Mouse (Mus musculus) neural tube, embryonic 11.5 days (tissue): ENCODE results near the gene Dapl1. TPM values are rescaled to one million over a fixed set of nuclear protein-coding genes. Genes with fewer than 3 reads are reported as not detected.

Source experiments
- ATAC-seq: fragments of 200-750 bp; cut with Nextera tagmentation; 2 replicates; pipeline ENCODE4 v1.8.0; 2017; ENCODE audit warnings: moderate number of reproducible peaks, mild to moderate bottlenecking, moderate TSS enrichment, moderate library complexity; ENCODE audit not compliant: insufficient read depth, low FRiP score, low TSS enrichment
- DNase-seq: peaks from one replicate; pipeline ENCODE4 v3.0.0-alpha.2; 2015; ENCODE audit warnings: low spot score
- H3K27ac ChIP-seq: fragments of 300-500 bp; sonication (generic); 2 replicates; pipeline ENCODE4 v1.5.1; 2014; ENCODE audit warnings: low read depth, mild to moderate bottlenecking, low read length
- H3K27me3 ChIP-seq: fragments of 300-500 bp; sonication (generic); 2 replicates; pipeline ENCODE4 v1.6.1; 2014; ENCODE audit warnings: mild to moderate bottlenecking, low read length, mixed read lengths; ENCODE audit not compliant: control insufficient read depth, insufficient read depth
- H3K36me3 ChIP-seq: fragments of 300-500 bp; sonication (generic); 2 replicates; pipeline ENCODE4 v1.6.1; 2014; ENCODE audit warnings: mild to moderate bottlenecking, low read length, moderate library complexity, mixed read lengths; ENCODE audit not compliant: control insufficient read depth, insufficient read depth
- H3K4me1 ChIP-seq: fragments of 300-500 bp; sonication (generic); 2 replicates; pipeline ENCODE4 v1.6.1; 2014; ENCODE audit warnings: low read length, mixed read lengths; ENCODE audit not compliant: control insufficient read depth, insufficient read depth
- H3K4me2 ChIP-seq: fragments of 300-500 bp; sonication (generic); 2 replicates; pipeline ENCODE4 v1.6.1; 2014; ENCODE audit warnings: low read depth, mild to moderate bottlenecking, moderate library complexity
- H3K4me3 ChIP-seq: fragments of 300-500 bp; sonication (generic); 2 replicates; pipeline ENCODE4 v1.5.1; 2014; ENCODE audit warnings: low read depth, low read length
- H3K9ac ChIP-seq: fragments of 300-500 bp; sonication (generic); 2 replicates; pipeline ENCODE4 v1.6.1; 2014; ENCODE audit warnings: mild to moderate bottlenecking, low read length
- H3K9me3 ChIP-seq: fragments of 300-500 bp; sonication (generic); 2 replicates; pipeline ENCODE4 v1.6.1; 2016; ENCODE audit warnings: low read length; ENCODE audit not compliant: control insufficient read depth
- WGBS: fragments of 180-500 bp; shearing (Covaris S2); extraction: QIAGEN DNeasy Blood & Tissue Kit; methylation state at CpG from one replicate; pipeline ENCODE4 v1.1.7; 2014; 5-methylcytosine and 5-hydroxymethylcytosine counted together
- polyA plus RNA-seq: library from polyadenylated mRNA; unstranded; fragments of >200 nt; fragmentation: Nextera tagmentation; extraction: Ambion mirVana; gene quantifications from 2 replicates; pipeline ENCODE4 v1.2.1, GENCODE M21; 2014

The Dapl1 gene
- polyA plus RNA-seq, 1 experiment from 2014 or later = not detected

DNA sequence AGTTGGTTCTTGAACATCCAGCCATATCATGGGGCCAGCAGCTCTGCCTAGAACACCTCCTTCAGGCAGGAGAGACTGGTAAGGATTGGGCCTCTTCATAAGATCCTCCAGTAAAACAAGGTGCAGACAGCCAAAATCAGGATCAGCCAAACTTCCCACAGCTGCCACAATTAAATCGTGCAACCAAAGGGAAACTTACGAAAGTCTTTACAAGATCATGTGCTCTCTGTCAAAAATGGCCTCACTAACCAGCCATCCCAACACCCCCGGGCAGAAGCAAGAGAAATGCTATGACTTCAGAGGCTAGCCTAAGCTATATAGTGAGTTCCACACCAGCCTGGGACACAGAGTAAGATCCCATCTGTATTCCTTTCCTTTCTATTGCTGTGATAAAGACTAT, 35.9 kb upstream of the Dapl1 start:
- H3K27me3 ChIP-seq = no peaks in the 10 kb centered on the region
- H3K4me3 ChIP-seq = no peak overlapping the region
- no peak overlapping the region for H3K4me2 ChIP-seq
- H3K36me3 ChIP-seq = no peaks in the 10 kb centered on the region
- no peak overlapping the region for H3K27ac ChIP-seq
- 94% methylated on average over 3 of the region's 3 CpGs for WGBS
- no peak overlapping the region for H3K9ac ChIP-seq
- ATAC-seq (no peak), DNase-seq (no peak)
- no peaks in the 10 kb centered on the region for H3K9me3 ChIP-seq
- H3K4me1 ChIP-seq = no peaks in the 10 kb centered on the region

DNA sequence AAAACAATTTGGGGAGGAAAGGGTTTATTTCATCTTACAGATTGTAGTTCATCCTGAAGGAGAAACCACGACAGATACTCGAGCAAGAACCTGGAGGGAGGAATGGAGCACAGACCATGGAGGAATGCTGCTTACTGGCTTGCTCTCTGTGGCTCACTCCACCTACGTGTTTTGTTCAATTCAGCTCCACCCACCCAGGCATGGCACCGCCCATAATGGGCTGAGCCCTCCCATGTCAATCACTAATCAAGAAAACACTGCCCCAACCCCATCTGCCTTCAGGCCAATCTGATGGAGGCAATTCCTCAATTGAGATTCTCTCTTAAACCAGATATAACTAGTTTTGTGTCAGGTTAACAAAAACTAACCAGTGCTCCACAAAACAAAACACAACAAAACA, 35.5 kb upstream of the Dapl1 start:
- Histone ChIP-seq H3K4me3 (no peak overlapping the region), H3K27ac (no peak overlapping the region), H3K9me3 (no peaks in the 10 kb centered on the region), H3K4me2 (no peak overlapping the region), H3K27me3 (no peaks in the 10 kb centered on the region), H3K4me1 (no peaks in the 10 kb centered on the region), H3K36me3 (no peaks in the 10 kb centered on the region), H3K9ac (no peak overlapping the region)
- ATAC-seq (no peak), DNase-seq (no peak)
- 78% methylated on average over 4 of the region's 4 CpGs for WGBS

DNA sequence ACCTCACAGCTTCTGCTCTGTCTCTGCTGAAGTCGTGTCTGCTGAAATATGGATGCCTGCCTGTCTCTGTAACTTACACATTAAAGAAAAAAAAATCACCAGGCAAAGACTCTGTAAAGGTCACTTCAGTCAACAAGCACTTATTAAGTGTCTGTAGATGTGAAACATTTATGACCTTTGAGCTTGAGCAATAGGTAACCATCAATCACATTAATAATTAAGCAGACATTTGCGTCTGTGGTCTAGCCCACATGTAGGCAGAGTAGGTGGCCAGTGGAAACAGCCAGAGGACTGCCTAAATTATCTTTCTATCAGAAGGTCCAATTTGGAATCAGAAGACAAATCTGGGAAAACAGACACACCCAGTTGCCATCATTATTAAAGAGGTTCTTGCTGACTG, 32.8 kb upstream of the Dapl1 start:
- H3K27ac ChIP-seq = no peak overlapping the region
- H3K36me3 ChIP-seq = no peaks in the 10 kb centered on the region
- 71% methylated on average over 2 of the region's 2 CpGs for WGBS
- no peaks in the 10 kb centered on the region for H3K27me3 ChIP-seq
- ATAC-seq (no peak), DNase-seq (no peak)
- no peak overlapping the region for H3K4me3 ChIP-seq
- no peak overlapping the region for H3K4me2 ChIP-seq
- no peaks in the 10 kb centered on the region for H3K4me1 ChIP-seq
- no peaks in the 10 kb centered on the region for H3K9me3 ChIP-seq
- no peak overlapping the region for H3K9ac ChIP-seq

DNA sequence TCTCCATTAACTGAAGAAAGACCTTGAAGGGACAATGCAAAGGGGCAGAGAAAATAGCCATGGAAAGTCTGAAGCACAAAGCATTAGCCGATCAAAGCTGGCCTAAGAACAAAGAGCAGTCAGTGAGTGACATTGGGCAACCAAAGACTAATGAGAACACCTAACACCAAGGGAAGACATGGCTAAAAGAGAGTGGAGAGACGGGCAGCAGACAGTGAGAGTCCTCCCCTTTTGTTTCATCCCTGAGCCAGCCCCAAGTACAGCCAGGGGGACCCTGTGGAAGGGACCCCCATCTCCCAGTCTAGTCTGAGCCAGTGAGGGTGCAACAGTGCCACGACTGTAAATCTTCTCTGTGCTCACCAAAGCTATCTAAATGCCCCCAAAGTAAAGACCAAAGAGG, 32.4 kb upstream of the Dapl1 start:
- Histone ChIP-seq H3K9me3 (no peaks in the 10 kb centered on the region), H3K9ac (no peak overlapping the region), H3K27me3 (no peaks in the 10 kb centered on the region), H3K4me3 (no peak overlapping the region), H3K4me2 (no peak overlapping the region), H3K27ac (no peak overlapping the region), H3K4me1 (no peaks in the 10 kb centered on the region), H3K36me3 (no peaks in the 10 kb centered on the region)
- no peak for ATAC-seq
- WGBS = 69% methylated on average over 3 of the region's 3 CpGs
- DNase-seq = no peak

DNA sequence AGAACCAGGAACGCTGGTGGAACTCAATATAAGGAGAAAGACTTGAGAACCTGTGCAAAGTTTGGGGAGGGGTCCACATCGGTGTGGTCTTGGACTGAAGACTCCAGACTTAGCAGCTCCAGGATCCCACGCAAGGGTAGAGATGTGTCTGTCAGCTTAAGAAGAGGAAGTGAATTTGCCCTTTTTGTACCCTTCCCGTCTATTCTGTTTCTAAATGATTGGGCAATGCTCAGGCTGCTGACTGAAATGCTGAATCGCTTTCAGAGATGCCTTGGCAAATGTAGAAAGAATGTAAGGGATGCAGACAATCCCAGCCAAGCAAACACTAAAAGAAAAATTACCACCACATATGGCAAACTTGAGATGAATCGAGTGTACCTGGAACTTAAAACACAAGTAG, 22.4 kb upstream of the Dapl1 start:
- Histone ChIP-seq H3K27me3 (no peaks in the 10 kb centered on the region), H3K4me1 (no peaks in the 10 kb centered on the region), H3K4me3 (no peak overlapping the region), H3K9ac (no peak overlapping the region), H3K9me3 (no peaks in the 10 kb centered on the region), H3K27ac (no peak overlapping the region), H3K36me3 (no peaks in the 10 kb centered on the region), H3K4me2 (no peak overlapping the region)
- ATAC-seq (no peak), DNase-seq (no peak)
- 93% methylated on average over 6 of the region's 6 CpGs for WGBS

DNA sequence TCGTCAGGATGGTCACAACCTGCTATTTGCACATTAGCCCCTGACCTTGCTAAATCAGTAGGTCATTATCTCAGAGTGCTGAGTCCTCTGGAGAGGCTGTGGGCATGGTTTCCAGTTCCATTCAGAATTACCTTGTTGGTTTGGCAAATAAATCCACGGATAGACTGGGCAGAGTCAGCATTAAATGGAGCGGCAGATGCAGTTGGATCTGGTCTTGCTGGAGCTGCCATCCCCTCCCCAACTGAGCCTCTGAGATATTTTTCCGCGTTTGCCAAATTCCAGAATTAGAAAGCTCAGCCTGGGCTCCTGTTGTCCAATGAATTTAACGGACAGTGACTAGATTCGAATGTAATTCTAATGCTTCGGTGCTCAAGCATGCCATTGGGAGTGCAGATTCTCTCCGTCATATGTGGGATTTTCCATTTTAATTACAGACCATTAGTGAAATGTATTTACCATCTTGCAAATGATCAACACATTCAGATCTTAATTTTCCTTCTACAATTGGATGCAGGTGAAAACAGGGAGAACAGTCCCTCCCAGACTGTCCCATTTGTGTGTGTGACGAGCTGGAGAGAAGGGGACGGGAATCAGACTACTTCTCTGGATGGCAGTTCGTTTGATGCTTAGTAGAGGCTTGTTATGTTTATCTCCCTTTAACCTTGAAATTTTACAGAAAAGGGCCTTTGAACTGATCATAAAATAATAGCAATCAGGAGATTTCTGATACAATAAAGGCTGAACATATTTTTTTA, 20.8 kb upstream of the Dapl1 start:
- H3K9me3 ChIP-seq = no peaks in the 10 kb centered on the region
- ATAC-seq = no peak
- no peaks in the 10 kb centered on the region for H3K4me1 ChIP-seq
- H3K4me3 ChIP-seq = no peak overlapping the region
- no peak overlapping the region for H3K4me2 ChIP-seq
- H3K36me3 ChIP-seq = no peaks in the 10 kb centered on the region
- H3K27ac ChIP-seq = no peak overlapping the region
- no peaks in the 10 kb centered on the region for H3K27me3 ChIP-seq
- H3K9ac ChIP-seq = no peak overlapping the region
- 80% methylated on average over 12 of the region's 12 CpGs for WGBS
- no peak for DNase-seq

DNA sequence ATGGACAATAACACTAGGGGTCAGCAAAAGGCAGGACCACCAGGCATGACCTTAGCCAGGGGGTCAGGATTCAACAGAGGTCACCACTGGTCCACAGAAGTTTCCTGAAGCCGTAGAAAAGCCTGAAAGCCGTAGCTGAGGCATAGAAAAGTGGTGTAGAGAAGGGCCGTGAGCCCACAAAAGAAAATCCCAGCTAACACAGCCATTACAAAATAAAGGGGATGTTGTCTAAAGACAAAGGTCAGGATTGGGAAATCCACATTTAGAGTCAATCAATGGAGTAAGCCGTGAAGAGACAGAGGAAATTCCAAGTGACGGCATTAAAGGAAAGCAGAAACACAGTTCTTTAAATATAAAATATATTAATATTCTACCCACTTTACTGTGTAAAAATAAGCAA, 18.8 kb upstream of the Dapl1 start:
- no peak overlapping the region for H3K9ac ChIP-seq
- no peak overlapping the region for H3K27ac ChIP-seq
- H3K4me2 ChIP-seq = no peak overlapping the region
- ATAC-seq = no peak
- 56% methylated on average over 5 of the region's 5 CpGs for WGBS
- no peaks in the 10 kb centered on the region for H3K27me3 ChIP-seq
- H3K4me1 ChIP-seq = no peaks in the 10 kb centered on the region
- H3K36me3 ChIP-seq = no peaks in the 10 kb centered on the region
- no peak overlapping the region for H3K4me3 ChIP-seq
- H3K9me3 ChIP-seq = no peaks in the 10 kb centered on the region
- DNase-seq = no peak

DNA sequence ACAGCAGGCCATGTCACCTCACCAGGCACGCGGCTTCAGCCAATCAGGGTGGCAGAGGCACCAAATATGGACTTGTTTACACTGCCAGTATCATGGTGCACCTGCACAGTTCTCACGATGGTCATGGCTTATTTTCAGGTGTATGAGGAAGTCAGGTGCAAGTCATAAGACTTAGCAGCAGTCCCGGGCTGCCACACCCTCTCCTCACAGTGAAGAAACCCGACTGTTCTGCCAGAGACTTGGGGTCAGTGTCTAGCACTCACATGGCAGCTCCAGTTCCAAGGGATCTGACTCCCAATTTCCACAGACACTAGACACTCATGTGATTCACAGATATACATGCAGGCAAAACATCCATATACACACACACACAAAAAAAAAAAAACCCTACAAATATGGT, 18.1 kb upstream of the Dapl1 start:
- ATAC-seq (no peak), DNase-seq (no peak)
- Histone ChIP-seq H3K9ac (no peak overlapping the region), H3K4me3 (no peak overlapping the region), H3K4me1 (no peaks in the 10 kb centered on the region), H3K9me3 (no peaks in the 10 kb centered on the region), H3K4me2 (no peak overlapping the region), H3K27ac (no peak overlapping the region), H3K36me3 (no peaks in the 10 kb centered on the region), H3K27me3 (no peaks in the 10 kb centered on the region)
- WGBS = 83% methylated on average over 5 of the region's 5 CpGs

DNA sequence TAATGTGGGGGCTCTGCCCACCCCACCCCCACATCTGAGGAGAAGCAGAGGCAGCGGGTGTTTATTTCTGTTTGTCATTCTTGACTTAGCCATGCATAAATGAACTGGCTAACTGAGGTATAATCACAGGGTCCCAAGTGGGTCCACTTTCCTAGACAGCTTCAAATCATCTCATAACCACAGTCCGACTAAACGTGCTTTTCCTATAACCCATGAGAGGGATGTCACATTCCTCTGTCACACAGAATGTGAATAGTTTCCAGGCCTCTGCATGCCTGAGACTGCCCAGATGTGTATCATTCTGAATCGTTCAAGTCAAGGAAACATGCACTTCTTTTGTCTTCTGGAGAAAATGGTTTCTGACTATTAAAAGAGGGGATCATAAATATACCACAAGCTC, 17.4 kb upstream of the Dapl1 start:
- Histone ChIP-seq H3K9me3 (no peaks in the 10 kb centered on the region), H3K27me3 (no peaks in the 10 kb centered on the region), H3K27ac (no peak overlapping the region), H3K4me2 (no peak overlapping the region), H3K4me1 (no peaks in the 10 kb centered on the region), H3K9ac (no peak overlapping the region), H3K4me3 (no peak overlapping the region), H3K36me3 (no peaks in the 10 kb centered on the region)
- no peak for DNase-seq
- WGBS = 59% methylated on average over 4 of the region's 4 CpGs
- ATAC-seq = no peak
